Mouse (Mus musculus) urinary bladder, postnatal 36 days (tissue): ENCODE data around the gene Hist2h2ab.
"Not testable (repeated sequence)": the region's sequence is repeated elsewhere in the genome, so short reads cannot be mapped to it uniquely, and the experiment has no call there.

Source experiments
- DNase-seq, 2 experiments: peaks; one replicate each; pipeline ENCODE4 v3.0.0; 2022; ENCODE audit warnings: low spot score in 2 of 2, mixed read lengths in 1 of 2

Hist2h2ab gene

DNA sequence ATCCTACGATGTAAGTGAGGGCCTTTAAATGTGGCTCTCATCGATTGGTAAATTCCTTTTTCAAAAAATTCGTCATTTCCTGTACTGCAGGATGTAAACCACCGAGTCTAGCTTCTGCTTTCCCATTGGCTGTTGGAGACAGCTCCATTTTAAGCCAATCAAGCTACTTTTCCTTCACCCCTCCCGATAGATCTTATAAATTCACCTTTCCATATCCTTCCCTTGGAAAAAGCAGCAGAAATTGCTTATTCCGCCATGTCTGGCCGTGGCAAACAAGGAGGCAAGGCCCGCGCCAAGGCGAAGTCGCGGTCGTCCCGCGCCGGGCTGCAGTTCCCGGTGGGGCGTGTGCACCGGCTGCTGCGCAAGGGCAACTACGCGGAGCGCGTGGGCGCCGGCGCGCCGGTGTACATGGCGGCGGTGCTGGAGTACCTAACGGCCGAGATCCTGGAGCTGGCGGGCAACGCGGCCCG lies at the start of gene Hist2h2ab, which contains the start of gene Bola1:
Gene Hist2h2ab, plus strand, starts transcription at position 205 of the 470 bp plus-strand sequence.
Gene Bola1, minus strand, starts transcription at position 49 of the 470 bp plus-strand sequence.
- peak; percentile 65 to 67 for DNase-seq

DNA sequence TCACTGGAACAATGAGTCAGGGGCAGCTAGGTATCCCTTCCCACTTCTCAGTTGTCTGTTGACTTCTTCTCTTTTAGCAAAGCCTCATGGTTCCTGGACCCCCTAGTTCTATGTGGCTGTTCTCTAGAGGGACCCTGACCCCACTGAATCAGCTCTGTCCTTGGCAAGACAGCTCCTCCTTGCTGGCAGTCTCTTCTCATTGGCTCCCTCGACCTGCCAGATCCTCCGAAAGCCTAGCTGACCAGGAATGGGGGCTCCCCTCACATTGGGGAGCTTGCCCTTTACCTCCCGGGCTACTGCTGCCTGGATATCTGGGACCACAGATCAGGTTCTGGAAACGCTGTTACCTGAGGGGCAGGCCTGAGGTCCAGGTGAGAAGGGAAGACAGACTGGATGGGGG lies 49.4 kb upstream of the Hist2h2ab start:
- no peak for DNase-seq

- DNase-seq: no peak
Observed at GRCm38 (mm10) chr3:96170976-96171545, 48.6 kb upstream of the Hist2h2ab start.

DNA sequence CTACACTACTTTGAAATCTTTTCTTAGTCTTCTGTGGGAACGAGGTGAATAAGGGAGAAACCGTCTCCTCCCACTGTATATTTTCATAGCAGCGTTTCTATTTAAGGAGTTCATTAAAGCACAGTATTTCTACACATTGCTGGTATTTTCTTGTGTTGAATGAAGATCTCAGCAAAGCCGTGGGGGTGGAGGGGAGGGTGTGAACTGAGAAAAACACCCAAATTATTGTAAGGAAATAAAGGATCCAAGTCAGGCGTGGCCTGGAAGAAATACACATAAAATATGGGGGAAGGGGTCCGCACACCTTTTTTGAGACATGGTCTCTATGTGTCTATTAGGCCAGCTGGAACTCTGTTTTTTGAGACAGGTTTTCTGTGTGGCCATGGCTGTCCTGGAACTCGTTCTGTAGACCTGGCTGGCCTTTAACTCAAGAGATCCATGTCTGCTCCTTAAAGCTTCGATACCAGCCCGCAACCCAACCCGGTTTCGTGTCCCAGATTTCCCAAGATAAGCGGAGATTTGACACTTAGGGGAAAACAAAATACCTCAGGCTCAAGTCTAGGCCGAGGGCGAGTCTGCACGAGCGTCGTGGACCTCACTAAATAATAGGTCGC lies 48.0 kb upstream of the Hist2h2ab start:
- DNase-seq: no peak

- DNase-seq: peak; percentile 75 to 84
Observed at GRCm38 (mm10) chr3:96172197-96173178, 47.2 kb upstream of the Hist2h2ab start, which contains the start of gene Sf3b4. Gene Sf3b4 (plus strand): TSS chr3:96172332.

DNA sequence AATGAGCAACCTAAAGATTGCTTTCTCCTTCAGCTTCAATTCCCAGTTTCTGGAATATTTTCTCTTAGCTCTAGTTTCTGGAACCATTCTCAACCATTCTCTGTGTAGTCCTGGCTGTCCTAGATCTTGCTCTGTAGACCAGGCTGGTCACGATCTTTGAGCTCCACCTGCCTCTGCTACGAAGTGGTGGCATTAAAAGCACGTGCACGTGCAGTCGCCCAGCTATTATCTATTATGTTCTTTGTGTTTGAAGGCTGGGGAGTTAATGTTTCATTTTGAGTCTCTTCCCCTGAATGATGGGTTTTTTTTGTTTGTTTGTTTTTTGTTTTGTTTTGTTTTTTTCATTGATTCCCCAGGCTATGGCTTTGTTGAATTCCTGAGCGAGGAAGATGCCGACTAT lies 46.5 kb upstream of the Hist2h2ab start:
- no peak for DNase-seq

DNA sequence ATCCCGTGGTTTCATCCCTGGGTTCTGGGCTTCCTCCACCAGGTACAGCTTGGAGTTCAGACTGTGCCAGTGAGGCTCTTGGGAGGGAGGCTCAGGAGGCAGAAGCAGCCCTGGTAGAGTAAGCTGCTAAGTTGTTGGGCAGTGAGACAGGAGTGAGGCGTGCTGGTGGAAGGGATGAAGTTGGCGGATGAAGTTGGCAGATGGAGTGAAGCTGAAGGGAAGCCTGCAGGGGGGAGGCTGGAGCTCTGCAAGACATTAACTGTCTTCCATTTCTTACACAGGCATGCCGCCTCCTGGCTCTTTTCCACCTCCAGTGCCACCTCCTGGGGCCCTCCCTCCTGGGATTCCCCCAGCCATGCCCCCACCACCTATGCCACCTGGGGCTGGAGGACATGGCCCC lies 45.6 kb upstream of the Hist2h2ab start:
- not testable (repeated sequence) for DNase-seq

GRCm38 (mm10) chr3:96175251-96175650 lies 44.4 kb upstream of the Hist2h2ab start:
- no peak for DNase-seq

DNA sequence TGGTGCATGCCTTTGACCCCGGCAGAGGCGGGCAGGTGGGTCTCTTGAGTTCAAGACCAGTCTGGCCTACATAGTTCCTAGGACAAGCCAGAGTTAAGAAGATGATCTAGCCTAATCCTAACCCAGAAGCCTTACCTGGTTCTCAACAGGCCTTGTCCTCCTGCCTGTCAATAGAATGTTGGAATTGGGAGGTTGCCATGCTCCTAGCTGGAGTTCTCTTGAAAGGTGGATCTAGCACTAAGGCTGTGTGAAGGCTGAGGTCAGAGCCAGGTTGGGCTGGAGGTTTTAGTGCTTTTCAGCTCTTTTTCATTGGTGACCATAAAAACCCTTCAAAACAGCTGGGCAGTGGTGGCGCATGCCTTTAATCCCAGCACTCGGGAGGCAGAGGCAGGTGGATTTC lies 41.2 kb upstream of the Hist2h2ab start:
- DNase-seq: no peak

- DNase-seq: no peak
Observed at GRCm38 (mm10) chr3:96178902-96179301, 40.8 kb upstream of the Hist2h2ab start.

DNA sequence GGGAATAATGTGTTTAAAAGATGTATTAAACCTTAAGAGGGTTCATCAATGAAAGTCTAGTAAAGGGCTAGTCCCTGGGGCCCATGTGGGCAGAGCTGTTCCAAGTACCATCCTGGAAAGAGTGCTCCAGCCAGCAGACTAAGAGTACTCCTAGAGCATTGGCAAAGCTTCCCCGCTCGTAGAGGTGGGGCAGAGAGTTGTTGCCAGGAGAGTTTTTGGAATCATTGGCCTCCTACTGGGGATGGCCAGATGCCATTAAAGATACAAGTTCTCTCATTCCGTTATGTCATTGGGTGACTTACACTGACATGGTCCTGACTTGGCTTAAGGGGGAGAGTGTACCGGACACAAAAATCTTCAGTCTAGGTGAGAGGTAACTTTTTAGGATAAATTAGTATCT lies 40.1 kb upstream of the Hist2h2ab start:
- DNase-seq: peak in 1 of 2 experiments; percentile 62

GRCm38 (mm10) chr3:96180727-96181477 lies 38.8 kb upstream of the Hist2h2ab start, which contains the start of gene Sv2a:
Gene Sv2a (plus strand): TSS chr3:96181151.
- DNase-seq: no peak

DNA sequence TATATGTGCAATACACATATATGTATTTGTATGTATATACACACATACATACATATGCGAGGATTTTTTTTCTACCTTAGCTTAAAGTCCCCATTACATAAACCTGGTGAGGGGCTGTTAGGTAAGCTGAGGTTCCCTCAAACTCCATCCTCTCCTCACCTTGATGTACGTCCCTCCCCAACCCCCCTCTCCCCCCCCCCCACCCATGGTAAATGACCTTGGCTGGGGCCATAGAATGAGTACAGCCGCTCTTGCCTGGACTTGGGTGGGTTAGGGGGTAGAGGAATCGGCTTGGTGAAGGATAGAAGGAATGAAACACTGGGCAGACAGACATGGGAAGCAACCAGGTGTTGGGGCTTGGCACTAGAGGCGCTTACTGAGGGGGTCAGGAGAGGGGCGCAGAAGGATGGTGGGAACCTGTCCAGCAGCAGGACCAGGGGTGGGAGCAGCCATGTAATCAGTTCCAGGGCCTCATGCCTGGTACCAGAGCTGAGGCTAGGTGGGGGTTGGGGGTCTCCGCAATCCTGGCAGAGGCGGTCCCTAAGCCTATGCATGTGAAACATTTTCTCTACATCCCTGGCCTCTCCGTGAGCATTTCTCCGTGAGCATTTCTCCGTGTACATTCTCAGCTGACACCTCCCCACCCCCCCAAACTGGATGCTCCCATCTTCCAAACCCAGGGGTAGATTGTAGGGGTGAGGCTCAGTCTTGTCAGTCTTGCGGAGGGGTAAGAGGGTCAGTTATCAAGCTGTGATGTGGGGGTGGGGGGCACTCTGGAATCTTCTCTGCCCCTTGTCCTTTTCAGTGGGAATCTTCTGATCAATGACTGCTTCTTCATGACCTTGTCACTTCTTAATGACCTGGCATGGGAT lies 37.9 kb upstream of the Hist2h2ab start:
- no peak for DNase-seq

DNA sequence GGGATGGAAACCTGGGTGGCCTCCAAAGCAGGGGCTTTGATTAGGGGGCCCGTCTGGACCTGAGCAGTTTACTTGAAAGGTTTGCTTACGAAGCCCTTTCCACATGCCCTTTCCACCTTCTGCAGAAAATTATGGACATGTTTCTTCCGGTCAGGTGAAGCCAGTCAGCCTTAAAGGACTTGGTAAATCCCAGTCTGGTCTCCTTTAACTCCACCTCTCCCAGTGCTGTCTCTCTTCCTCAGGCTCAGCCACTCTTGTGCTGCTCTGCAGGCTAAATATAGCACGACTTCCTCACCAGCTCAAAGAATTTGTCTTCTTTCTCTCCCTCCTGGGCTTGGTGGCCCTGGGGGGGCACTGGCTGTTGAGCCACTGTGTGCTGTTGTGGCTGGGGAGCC lies 37.3 kb upstream of the Hist2h2ab start:
- DNase-seq: no peak

GRCm38 (mm10) chr3:96192977-96193376 lies 26.7 kb upstream of the Hist2h2ab start:
- no peak for DNase-seq

DNA sequence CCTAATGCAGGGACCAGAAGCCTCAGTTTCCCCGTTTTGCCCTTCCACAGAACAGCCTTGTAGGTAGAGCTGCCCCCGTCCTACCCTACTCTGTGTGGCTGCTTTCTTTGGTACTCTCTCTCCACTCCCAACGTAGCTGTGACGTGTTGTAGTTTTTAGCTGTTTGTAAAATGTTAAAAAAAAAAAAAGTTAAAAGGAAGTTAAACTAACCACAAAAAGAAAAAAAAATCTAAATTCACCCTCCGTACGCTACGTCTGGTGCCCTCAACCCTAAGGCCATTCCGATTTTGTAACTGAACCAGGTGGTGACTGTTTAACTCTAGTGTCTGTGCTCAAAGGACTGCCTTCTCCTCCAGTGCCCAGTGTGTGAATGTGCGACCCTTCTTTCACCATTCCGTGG lies 24.7 kb upstream of the Hist2h2ab start:
- no peak for DNase-seq

DNA sequence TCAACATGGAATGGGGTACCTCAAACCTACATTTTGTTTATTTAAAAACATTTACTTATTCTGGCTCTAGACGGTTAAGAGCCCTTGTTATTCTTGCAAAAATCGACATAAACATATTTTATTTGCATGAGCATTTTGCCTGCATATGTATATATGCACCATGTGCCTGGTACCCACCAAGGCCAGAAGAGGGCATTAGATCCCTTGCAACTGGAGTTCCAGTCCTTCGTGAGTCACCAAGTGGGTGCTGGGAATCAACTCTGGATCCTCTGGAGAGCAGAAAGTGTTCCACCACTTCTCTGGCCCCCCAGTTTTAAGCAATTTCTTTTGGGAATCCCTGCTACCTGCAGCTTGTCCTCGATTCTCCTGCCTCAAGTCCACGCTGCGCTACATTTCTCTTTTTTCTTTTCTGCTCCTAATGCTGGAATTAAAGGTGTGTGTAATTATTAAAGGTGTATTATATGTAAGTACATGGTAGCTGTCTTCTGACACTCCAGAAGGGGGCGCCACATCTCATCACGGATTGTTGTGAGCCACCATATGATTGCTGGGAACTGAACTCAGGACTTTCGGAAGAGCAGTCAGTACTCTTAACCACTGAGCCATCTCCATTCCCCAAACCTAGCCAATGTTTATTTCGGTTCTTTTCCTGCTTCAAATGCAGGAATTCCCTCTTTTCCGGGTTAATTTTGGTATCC lies 23.9 kb upstream of the Hist2h2ab start:
- no peak for DNase-seq

GRCm38 (mm10) chr3:96196437-96197128 lies 23.1 kb upstream of the Hist2h2ab start:
- no peak for DNase-seq

DNA sequence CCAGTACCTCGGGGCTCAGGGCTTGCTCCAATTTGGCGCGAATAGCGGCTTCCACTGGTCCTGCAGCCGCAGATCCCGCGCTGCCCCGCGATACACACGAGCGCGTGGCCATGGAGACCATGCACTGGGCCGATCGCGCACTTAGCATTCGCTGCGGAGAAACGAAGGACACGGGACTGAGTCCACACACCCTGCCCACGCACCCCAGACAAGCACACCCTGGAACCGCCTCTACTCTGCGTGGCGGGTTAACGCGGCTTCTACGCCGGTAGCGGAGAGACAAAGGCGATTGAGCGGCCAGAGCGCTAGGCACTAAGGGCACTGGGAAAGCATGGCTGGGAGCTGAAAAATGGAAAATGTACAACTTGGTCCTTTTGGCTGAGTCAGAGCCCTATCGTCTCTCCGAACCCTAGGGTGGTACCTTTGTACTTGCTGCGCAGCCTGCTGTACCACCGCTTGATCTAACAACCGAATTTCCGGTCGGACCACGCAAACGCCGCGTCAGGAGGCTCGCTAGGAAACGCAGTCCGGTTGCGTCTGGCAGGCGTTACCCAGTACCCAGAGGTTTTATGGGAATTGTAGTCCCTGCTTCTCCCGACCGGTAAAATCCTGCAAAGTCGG lies 22.4 kb upstream of the Hist2h2ab start:
- DNase-seq: peak; percentile 81 to 90
